Mouse (Mus musculus): ENCODE results near the gene Stra8.

DNA sequence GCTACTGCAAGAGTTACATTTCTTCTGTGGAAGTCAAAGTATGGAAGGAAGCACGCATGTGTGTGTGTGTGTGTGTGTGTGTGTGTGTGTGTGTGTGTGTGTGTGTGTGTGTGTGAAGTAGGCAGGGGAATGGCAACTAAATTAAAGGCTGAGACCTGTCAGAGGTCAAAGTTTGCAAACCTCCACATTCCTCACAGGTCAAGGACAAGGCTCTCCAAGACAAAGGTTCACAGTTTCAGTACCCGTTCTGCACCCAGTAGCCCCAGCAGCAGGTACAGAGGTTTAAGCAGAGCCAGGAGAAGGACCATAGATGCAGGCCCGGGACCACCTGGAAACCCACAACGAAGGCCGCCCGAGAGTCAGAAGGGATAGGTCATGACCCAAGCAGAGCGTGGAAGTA, 817 bp upstream of the Stra8 start:
- TF ChIP-seq TAL1 (IDR thresholded peaks at IDR 0.05; ENCODE audit: low read length) (no peak), GATA1 (IDR thresholded peaks at IDR 0.05; ENCODE audit: low read length) (no peak)
